Mouse (Mus musculus) midbrain, embryonic 14.5 days (tissue): Measurements from ENCODE around the gene Nfyb. TPM values are rescaled to one million over a fixed set of nuclear protein-coding genes. Genes with fewer than 3 reads are reported as not detected.

Source experiments
- polyA plus RNA-seq: library from polyadenylated mRNA; unstranded; fragments of >200 nt; fragmentation: Nextera tagmentation; extraction: Ambion mirVana; gene quantifications from 2 replicates; pipeline ENCODE4 v1.2.1, GENCODE M21; 2014

Gene Nfyb
- polyA plus RNA-seq, 1 experiment from 2014 or later = 55.9 TPM

Other genes with a start within 250 kb of the Nfyb start
- 39.9 and 50.7 TPM in 2 replicates for gene 1190007I07Rik, start 140.9 kb downstream of the Nfyb start, polyA plus RNA-seq
- 140 and 204 TPM in 2 replicates for gene Tdg, start 134.3 kb downstream of the Nfyb start, polyA plus RNA-seq
- 0.77 and 1.3 TPM in 2 replicates for gene Glt8d2, start 73.5 kb downstream of the Nfyb start, polyA plus RNA-seq
- 40.6 and 42.6 TPM in 2 replicates for gene Hcfc2, start 68.0 kb downstream of the Nfyb start, polyA plus RNA-seq
- 118 and 150 TPM in 2 replicates for gene Txnrd1, start 69.8 kb upstream of the Nfyb start, polyA plus RNA-seq
- gene Eid3, start 102.5 kb upstream of the Nfyb start, polyA plus RNA-seq = 0.50 and 0.59 TPM in 2 replicates
- gene Chst11, start 221.4 kb upstream of the Nfyb start, polyA plus RNA-seq = 4.5 and 5.2 TPM in 2 replicates